Mouse (Mus musculus) kidney, embryonic 14.5 days (tissue): ENCODE data around the gene Snx7. TPM values are rescaled to one million over a fixed set of nuclear protein-coding genes. Genes with fewer than 3 reads are reported as not detected.

Experiments used
- ATAC-seq: fragments of 200-750 bp; cut with Nextera tagmentation; 2 replicates; pipeline ENCODE4 v1.8.0; 2017; ENCODE audit warnings: moderate number of reproducible peaks, mild to moderate bottlenecking, moderate TSS enrichment, moderate library complexity; ENCODE audit not compliant: low FRiP score, low TSS enrichment
- H3K27ac ChIP-seq: fragments of 300-500 bp; sonication (generic); 2 replicates; pipeline ENCODE4 v1.5.1; 2014; ENCODE audit warnings: low read depth, mild to moderate bottlenecking, low read length, moderate library complexity, mixed read lengths
- H3K27me3 ChIP-seq: fragments of 300-500 bp; sonication (generic); 2 replicates; pipeline ENCODE4 v1.6.1; 2014; ENCODE audit warnings: mild to moderate bottlenecking, low read length; ENCODE audit not compliant: control insufficient read depth, insufficient read depth
- H3K36me3 ChIP-seq: fragments of 300-500 bp; sonication (generic); 2 replicates; pipeline ENCODE4 v1.6.1; 2014; ENCODE audit warnings: low read length, mixed read lengths; ENCODE audit not compliant: control insufficient read depth, insufficient read depth
- H3K4me1 ChIP-seq: fragments of 300-500 bp; sonication (generic); 2 replicates; pipeline ENCODE4 v1.6.1; 2014; ENCODE audit warnings: low read length, mixed read lengths; ENCODE audit not compliant: control insufficient read depth, insufficient read depth
- H3K4me2 ChIP-seq: fragments of 300-500 bp; sonication (generic); replicated peaks from 2 replicates; pipeline ENCODE4 v1.6.1; 2014; ENCODE audit warnings: low read depth, mild to moderate bottlenecking, low read length
- H3K4me3 ChIP-seq: fragments of 300-500 bp; sonication (generic); 2 replicates; pipeline ENCODE4 v1.5.1; 2014; ENCODE audit warnings: mild to moderate bottlenecking, low read length
- H3K9ac ChIP-seq: fragments of 300-500 bp; sonication (generic); 2 replicates; pipeline ENCODE4 v1.6.1; 2014; ENCODE audit warnings: low read depth, mild to moderate bottlenecking, low read length, moderate library complexity
- H3K9me3 ChIP-seq: fragments of 300-500 bp; sonication (generic); 2 replicates; pipeline ENCODE4 v1.6.1; 2016; ENCODE audit warnings: low read length; ENCODE audit not compliant: control insufficient read depth
- WGBS: fragments of 180-500 bp; shearing (Covaris S2); extraction: QIAGEN DNeasy Blood & Tissue Kit; methylation state at CpG from one replicate; pipeline ENCODE4 v1.1.7; 2014; 5-methylcytosine and 5-hydroxymethylcytosine counted together
- polyA plus RNA-seq: library from polyadenylated mRNA; unstranded; fragments of >200 nt; fragmentation: Nextera tagmentation; extraction: Ambion mirVana; gene quantifications from 2 replicates; pipeline ENCODE4 v1.2.1, GENCODE M21; 2014

Snx7 gene
- polyA plus RNA-seq, 1 experiment from 2014 or later, result 47.3 TPM

DNA sequence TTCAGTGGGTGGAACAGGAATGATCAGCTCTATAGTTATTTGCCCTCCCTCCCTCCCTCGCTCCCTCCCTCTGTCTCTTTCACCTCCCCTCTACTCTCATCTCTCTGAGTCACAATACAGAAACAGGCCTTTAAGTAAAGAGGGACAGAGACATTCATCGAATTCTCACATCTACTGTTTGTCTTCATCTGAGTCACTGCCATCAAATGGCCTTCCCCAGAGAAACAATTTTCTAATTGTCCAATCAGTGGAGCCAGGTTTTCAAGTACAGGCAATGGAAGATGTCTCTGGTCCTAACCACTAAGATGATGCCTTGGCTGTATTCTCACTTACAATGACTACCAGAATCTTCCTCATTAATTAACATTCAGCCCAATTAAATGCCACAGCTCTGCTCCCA, 5.8 kb downstream of the Snx7 start:
- Histone ChIP-seq H3K27ac (no peak overlapping the region), H3K9ac (no peak overlapping the region), H3K4me3 (no peak overlapping the region), H3K9me3 (0 out of 2 replicates have a peak, but pooled peaks cover 5% of the 10 kb centered on the region), H3K4me1 (no peaks in the 10 kb centered on the region), H3K27me3 (no peaks in the 10 kb centered on the region), H3K36me3 (no peaks in the 10 kb centered on the region), H3K4me2 (no peak overlapping the region)
- ATAC-seq, result no peak
- 84% methylated on average over 2 of the region's 2 CpGs for WGBS

- Histone ChIP-seq H3K4me1 (no peaks in the 10 kb centered on the region), H3K9me3 (0 out of 2 replicates have a peak, but pooled peaks cover 5% of the 10 kb centered on the region), H3K27ac (no peak overlapping the region), H3K27me3 (no peaks in the 10 kb centered on the region), H3K36me3 (no peaks in the 10 kb centered on the region), H3K4me2 (no peak overlapping the region), H3K9ac (no peak overlapping the region), H3K4me3 (no peak overlapping the region)
- ATAC-seq, result peak; percentile 68; the same call in 1 of the 2 replicates
- WGBS, result 57% methylated on average over 6 of the region's 6 CpGs
These were observed 6.7 kb downstream of the Snx7 start for GRCm38 (mm10) chr3:117861977-117862434.

DNA sequence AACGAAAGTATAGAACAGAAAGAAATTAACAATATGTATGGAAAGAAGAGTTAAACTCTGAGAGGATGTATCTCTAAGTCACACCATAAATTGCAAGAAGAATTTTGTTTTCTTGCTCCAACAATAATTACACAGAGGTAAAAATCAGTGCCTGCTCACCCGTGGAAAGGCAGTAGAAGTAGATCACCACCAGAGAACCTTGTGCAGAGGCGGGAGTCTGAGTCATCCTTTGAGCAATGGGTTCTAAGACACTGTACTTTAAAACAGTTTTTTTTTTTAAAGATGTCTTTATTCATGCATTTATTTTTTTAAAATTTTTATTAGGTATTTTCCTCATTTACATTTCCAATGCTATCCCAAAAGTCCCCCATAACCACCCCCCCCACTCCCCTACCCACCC, 9.7 kb downstream of the Snx7 start:
- H3K27me3 ChIP-seq, result no peaks in the 10 kb centered on the region
- H3K9me3 ChIP-seq, result 0 out of 2 replicates have a peak, but pooled peaks cover 5% of the 10 kb centered on the region
- no peaks in the 10 kb centered on the region for H3K36me3 ChIP-seq
- ATAC-seq, result no peak
- H3K9ac ChIP-seq, result no peak overlapping the region
- H3K4me2 ChIP-seq, result no peak overlapping the region
- H3K4me3 ChIP-seq, result no peak overlapping the region
- no peak overlapping the region for H3K27ac ChIP-seq
- H3K4me1 ChIP-seq, result no peaks in the 10 kb centered on the region
- 86% methylated on average over 3 of the region's 3 CpGs for WGBS

DNA sequence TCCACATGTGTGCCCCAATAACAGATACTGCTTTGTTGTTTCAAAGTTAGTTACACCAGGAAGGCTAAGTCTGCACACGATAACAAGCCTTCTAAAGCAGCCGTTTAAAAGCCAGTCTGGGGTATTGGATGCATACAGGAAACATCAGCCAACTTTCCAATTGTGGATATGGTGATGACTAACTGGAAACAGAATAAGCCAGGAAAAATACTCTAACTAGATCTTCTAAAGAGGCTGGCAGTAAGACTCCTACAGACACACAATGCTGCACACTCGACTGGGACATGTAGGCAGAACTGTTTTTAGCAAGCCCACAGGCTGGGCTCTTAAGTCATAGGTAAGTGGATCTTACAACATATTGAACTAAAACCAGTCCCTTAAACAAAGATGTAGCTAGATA, 15.0 kb downstream of the Snx7 start:
- no peak overlapping the region for H3K27ac ChIP-seq
- no peaks in the 10 kb centered on the region for H3K4me1 ChIP-seq
- H3K4me2 ChIP-seq, result no peak overlapping the region
- WGBS, result 82% methylated on average over 3 of the region's 3 CpGs
- H3K9ac ChIP-seq, result no peak overlapping the region
- no peak overlapping the region for H3K4me3 ChIP-seq
- H3K27me3 ChIP-seq, result no peaks in the 10 kb centered on the region
- H3K9me3 ChIP-seq, result no peaks in the 10 kb centered on the region
- ATAC-seq, result no peak
- no peaks in the 10 kb centered on the region for H3K36me3 ChIP-seq

- Histone ChIP-seq H3K4me3 (no peak overlapping the region), H3K4me1 (no peaks in the 10 kb centered on the region), H3K4me2 (no peak overlapping the region), H3K36me3 (no peaks in the 10 kb centered on the region), H3K9me3 (no peaks in the 10 kb centered on the region), H3K27me3 (no peaks in the 10 kb centered on the region), H3K9ac (no peak overlapping the region), H3K27ac (no peak overlapping the region)
- 92% methylated on average over 3 of the region's 3 CpGs for WGBS
- ATAC-seq, result no peak
These were observed 16.7 kb downstream of the Snx7 start for GRCm38 (mm10) chr3:117852054-117852361.

- H3K4me2 ChIP-seq, result no peak overlapping the region
- no peaks in the 10 kb centered on the region for H3K36me3 ChIP-seq
- no peak overlapping the region for H3K9ac ChIP-seq
- no peaks in the 10 kb centered on the region for H3K4me1 ChIP-seq
- no peaks in the 10 kb centered on the region for H3K9me3 ChIP-seq
- H3K27me3 ChIP-seq, result no peaks in the 10 kb centered on the region
- no peak for ATAC-seq
- WGBS, result 93% methylated on average over 18 of the region's 18 CpGs
- no peak overlapping the region for H3K4me3 ChIP-seq
- H3K27ac ChIP-seq, result no peak overlapping the region
These were observed 17.3 kb downstream of the Snx7 start for GRCm38 (mm10) chr3:117851278-117852053.

DNA sequence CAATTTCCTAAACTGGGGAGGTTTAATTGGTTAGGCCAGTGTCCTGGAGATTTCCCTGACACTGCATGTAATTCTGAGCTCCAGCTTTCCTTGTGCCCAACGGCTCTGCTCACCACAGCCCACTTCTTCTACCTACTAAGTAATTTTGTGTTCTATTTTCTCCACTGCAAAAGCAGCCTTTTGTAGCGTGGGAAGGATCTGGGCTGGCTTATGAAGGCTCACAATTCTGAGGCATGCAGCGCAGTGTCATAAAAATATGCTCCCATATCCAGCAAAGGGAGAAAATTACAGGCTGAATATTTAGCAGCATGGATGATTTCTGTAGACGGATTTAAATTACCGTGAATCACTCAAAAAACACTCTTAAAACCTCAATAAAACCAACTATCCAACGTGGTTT, 19.9 kb downstream of the Snx7 start:
- ATAC-seq, result no peak
- Histone ChIP-seq H3K4me2 (no peak overlapping the region), H3K27me3 (no peaks in the 10 kb centered on the region), H3K36me3 (no peaks in the 10 kb centered on the region), H3K4me1 (no peaks in the 10 kb centered on the region), H3K4me3 (no peak overlapping the region), H3K9ac (no peak overlapping the region), H3K9me3 (no peaks in the 10 kb centered on the region), H3K27ac (no peak overlapping the region)
- 88% methylated on average over 6 of the region's 6 CpGs for WGBS

DNA sequence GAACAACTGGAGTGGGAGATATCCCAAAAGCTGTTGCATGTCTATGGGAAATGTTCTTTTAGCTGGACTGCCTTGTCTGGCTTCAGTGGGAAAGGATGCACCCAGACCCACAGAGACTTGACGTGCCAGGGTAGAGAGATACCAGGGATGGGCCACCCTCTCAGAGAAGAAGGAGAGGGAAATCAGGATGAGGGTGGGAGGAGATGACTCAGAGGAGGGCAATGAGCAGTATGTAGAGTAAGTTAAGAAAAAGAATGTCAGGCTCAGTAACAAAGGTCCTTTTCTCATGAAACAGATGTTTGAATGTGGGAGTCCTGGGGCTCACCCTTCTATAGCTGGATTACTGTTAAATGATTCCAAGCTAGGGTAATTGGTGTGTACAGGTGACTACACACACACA, 26.1 kb downstream of the Snx7 start:
- H3K27ac ChIP-seq, result no peak overlapping the region
- no peak overlapping the region for H3K9ac ChIP-seq
- no peak overlapping the region for H3K4me3 ChIP-seq
- WGBS, result 92% methylated on average over 1 of the region's 1 CpGs
- H3K4me1 ChIP-seq, result no peaks in the 10 kb centered on the region
- no peak overlapping the region for H3K4me2 ChIP-seq
- no peaks in the 10 kb centered on the region for H3K9me3 ChIP-seq
- no peak for ATAC-seq
- H3K27me3 ChIP-seq, result no peaks in the 10 kb centered on the region
- no peaks in the 10 kb centered on the region for H3K36me3 ChIP-seq

- WGBS, result 76% methylated on average over 12 of the region's 12 CpGs
- ATAC-seq, result no peak
- H3K27me3 ChIP-seq, result no peaks in the 10 kb centered on the region
- no peaks in the 10 kb centered on the region for H3K4me1 ChIP-seq
- H3K36me3 ChIP-seq, result peaks cover 6% of the 10 kb centered on the region; the same call in 1 of the 2 replicates
- H3K4me3 ChIP-seq, result no peak overlapping the region
- no peaks in the 10 kb centered on the region for H3K9me3 ChIP-seq
- H3K9ac ChIP-seq, result no peak overlapping the region
- H3K27ac ChIP-seq, result no peak overlapping the region
- no peak overlapping the region for H3K4me2 ChIP-seq
These were observed 28.7 kb downstream of the Snx7 start for GRCm38 (mm10) chr3:117839867-117840545.
